Mouse (Mus musculus) ES-Bruce4 (cell line): ENCODE data around the gene S100a1. TPM values are rescaled to one million over a fixed set of nuclear protein-coding genes. Genes with fewer than 3 reads are reported as not detected.

ENCODE experiments used
- H3K27ac ChIP-seq: 2 replicates; pipeline ENCODE4 v1.5.1; 2012; ENCODE audit warnings: low read length, inconsistent platforms; ENCODE audit not compliant: insufficient read depth
- H3K27me3 ChIP-seq: 2 replicates; pipeline ENCODE4 v1.6.1; 2012; ENCODE audit warnings: mild to moderate bottlenecking, low read length, inconsistent platforms; ENCODE audit not compliant: control insufficient read depth, poor library complexity, insufficient read depth, severe bottlenecking
- H3K36me3 ChIP-seq: 2 replicates; pipeline ENCODE4 v1.6.1; 2012; ENCODE audit warnings: inconsistent platforms, mild to moderate bottlenecking, low read length, moderate library complexity; ENCODE audit not compliant: control insufficient read depth, poor library complexity, insufficient read depth, severe bottlenecking
- H3K4me1 ChIP-seq: one replicate; pipeline ENCODE4 v1.8.1; 2011; ENCODE audit warnings: low read length; ENCODE audit not compliant: control insufficient read depth, insufficient read depth
- H3K4me3 ChIP-seq: 2 replicates; pipeline ENCODE4 v1.5.1; 2011; ENCODE audit warnings: low read depth, mild to moderate bottlenecking, low read length
- H3K9ac ChIP-seq: 2 replicates; pipeline ENCODE4 v1.6.1; 2012; ENCODE audit warnings: low read depth, mild to moderate bottlenecking, inconsistent platforms; ENCODE audit not compliant: poor library complexity, severe bottlenecking
- H3K9me3 ChIP-seq: replicated peaks from 2 replicates; pipeline ENCODE4 v1.6.1; 2012; ENCODE audit warnings: mild to moderate bottlenecking, low read length, inconsistent platforms; ENCODE audit not compliant: control insufficient read depth, poor library complexity, insufficient read depth, severe bottlenecking
- CTCF ChIP-seq: IDR thresholded peaks from one replicate; pipeline ENCODE4 v1.8.1; 2011; ENCODE audit warnings: low read depth, low read length
- EP300 ChIP-seq: IDR thresholded peaks from 2 replicates; pipeline ENCODE4 v1.6.1; 2011; ENCODE audit warnings: low read depth, low read length; ENCODE audit not compliant: insufficient read depth
- POLR2A ChIP-seq: IDR thresholded peaks from one replicate; pipeline ENCODE4 v1.8.1; 2011; ENCODE audit warnings: low read length; ENCODE audit not compliant: insufficient read depth
- polyA plus RNA-seq: library from polyadenylated mRNA; stranded (reverse); fragments of >200 nt; gene quantifications from 2 replicates; pipeline ENCODE4 v1.2.4, GENCODE M21; 2011; ENCODE audit warnings: low read depth; ENCODE audit not compliant: missing spikeins, insufficient read depth, insufficient read length

S100a1 gene
- polyA plus RNA-seq, 1 experiment, result 50.4 TPM

- TF ChIP-seq EP300, result no peak
- no peak for TF ChIP-seq CTCF
- no peak for TF ChIP-seq POLR2A
- Histone ChIP-seq H3K4me3 (peak overlapping the region; percentile 100), H3K36me3 (peaks cover 47% of the 10 kb centered on the region), H3K4me1 (no peaks in the 10 kb centered on the region), H3K9ac (peak overlapping the region; percentile 95), H3K9me3 (no peaks in the 10 kb centered on the region), H3K27ac (peak overlapping the region; percentile 6; the same call in 1 of the 2 replicates), H3K27me3 (no peaks in the 10 kb centered on the region)
These were observed 5.8 kb downstream of the S100a1 start for GRCm38 (mm10) chr3:90508287-90508949.

- Histone ChIP-seq H3K27ac (no peak overlapping the region), H3K4me1 (no peaks in the 10 kb centered on the region), H3K9ac (no peak overlapping the region), H3K36me3 (peaks cover 68% of the 10 kb centered on the region), H3K27me3 (no peaks in the 10 kb centered on the region), H3K9me3 (no peaks in the 10 kb centered on the region), H3K4me3 (no peak overlapping the region)
- TF ChIP-seq EP300 (no peak), CTCF (no peak)
These were observed 7.8 kb downstream of the S100a1 start for GRCm38 (mm10) chr3:90506362-90506761.

GRCm38 (mm10) chr3:90505216-90505615, 9.0 kb downstream of the S100a1 start:
- Histone ChIP-seq H3K9ac (no peak overlapping the region), H3K27ac (no peak overlapping the region), H3K27me3 (no peaks in the 10 kb centered on the region), H3K4me3 (no peak overlapping the region), H3K4me1 (no peaks in the 10 kb centered on the region), H3K36me3 (peaks cover 77% of the 10 kb centered on the region), H3K9me3 (no peaks in the 10 kb centered on the region)
- TF ChIP-seq POLR2A, result no peak
- TF ChIP-seq EP300, result no peak
- no peak for TF ChIP-seq CTCF

GRCm38 (mm10) chr3:90503444-90503843, 10.7 kb downstream of the S100a1 start:
- no peak overlapping the region for H3K4me3 ChIP-seq
- H3K27ac ChIP-seq, result no peak overlapping the region
- no peaks in the 10 kb centered on the region for H3K27me3 ChIP-seq
- no peaks in the 10 kb centered on the region for H3K9me3 ChIP-seq
- peaks cover 91% of the 10 kb centered on the region for H3K36me3 ChIP-seq
- no peak overlapping the region for H3K9ac ChIP-seq
- H3K4me1 ChIP-seq, result no peaks in the 10 kb centered on the region
- TF ChIP-seq EP300, result no peak
- TF ChIP-seq CTCF, result no peak
- no peak for TF ChIP-seq POLR2A

GRCm38 (mm10) chr3:90497597-90497996, 16.6 kb downstream of the S100a1 start:
- Histone ChIP-seq H3K27me3 (no peaks in the 10 kb centered on the region), H3K4me1 (no peaks in the 10 kb centered on the region), H3K9me3 (no peaks in the 10 kb centered on the region), H3K36me3 (peaks cover 55% of the 10 kb centered on the region), H3K4me3 (no peak overlapping the region), H3K9ac (no peak overlapping the region), H3K27ac (no peak overlapping the region)
- TF ChIP-seq EP300 (no peak), POLR2A (no peak)

GRCm38 (mm10) chr3:90495850-90496525, 18.2 kb downstream of the S100a1 start:
- H3K27me3 ChIP-seq, result no peaks in the 10 kb centered on the region
- no peaks in the 10 kb centered on the region for H3K4me1 ChIP-seq
- H3K4me3 ChIP-seq, result no peak overlapping the region
- no peak overlapping the region for H3K9ac ChIP-seq
- no peak overlapping the region for H3K27ac ChIP-seq
- no peaks in the 10 kb centered on the region for H3K9me3 ChIP-seq
- H3K36me3 ChIP-seq, result peaks cover 39% of the 10 kb centered on the region
- TF ChIP-seq POLR2A (no peak), EP300 (no peak), CTCF (no peak)
